Mouse (Mus musculus): ENCODE measurements around the gene Slc38a4. TPM values are rescaled to one million over a fixed set of nuclear protein-coding genes. Genes with fewer than 3 reads are reported as not detected.

Gene Slc38a4
- polyA plus RNA-seq, 1 experiment, result 0.04 TPM

- H3K27me3 ChIP-seq (ENCODE audit: control insufficient read depth, insufficient read depth, insufficient read length), result no peaks in the 10 kb centered on the region
- H3K79me2 ChIP-seq (ENCODE audit: control insufficient read depth, insufficient read depth), result no peaks in the 10 kb centered on the region
- H3K36me3 ChIP-seq (ENCODE audit: control insufficient read depth, insufficient read depth), result no peaks in the 10 kb centered on the region
- no peak overlapping the region for H3ac ChIP-seq (ENCODE audit: control insufficient read depth, insufficient read length)
- no peak overlapping the region for H3K4me3 ChIP-seq
- H3K4me2 ChIP-seq (ENCODE audit: low read depth), result no peak overlapping the region
- TF ChIP-seq MYOG (IDR thresholded peaks at IDR 0.05; ENCODE audit: control insufficient read depth in 1 of 3, insufficient read depth in 1 of 3, insufficient read length in 2 of 3, low read depth in 2 of 3) (no peak), REST (IDR thresholded peaks at IDR 0.05; ENCODE audit: insufficient read depth, insufficient read length) (no peak), USF1 (IDR thresholded peaks at IDR 0.05; ENCODE audit: low read depth) (no peak), SRF (IDR thresholded peaks at IDR 0.05; ENCODE audit: control insufficient read depth, insufficient read length, low read depth) (no peak), MYOD1 (IDR thresholded peaks at IDR 0.05; ENCODE audit: control insufficient read depth in 1 of 3, insufficient read length in 2 of 3, low read depth in 2 of 3) (no peak)
Measured at GRCm38 (mm10) chr15:97028046-97028634, 27.6 kb downstream of the Slc38a4 start.

DNA sequence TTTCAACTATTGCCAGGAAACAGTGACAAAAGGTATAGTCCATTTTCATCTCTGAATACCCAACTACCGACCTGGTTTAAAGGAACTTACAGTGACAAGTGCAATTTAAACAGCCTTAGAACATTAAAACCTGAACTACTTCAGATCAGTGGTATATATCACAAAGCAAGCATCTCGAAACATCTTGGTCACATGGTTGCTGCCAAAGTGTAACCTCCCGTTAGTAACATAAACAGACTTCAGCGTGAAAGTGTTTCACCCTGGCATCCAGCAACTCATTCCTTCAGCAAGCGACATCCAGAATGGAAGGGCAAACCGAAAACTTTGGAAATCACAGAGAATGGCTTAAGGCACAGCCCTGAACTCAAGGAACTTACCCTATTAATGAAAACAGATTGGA lies 29.1 kb downstream of the Slc38a4 start:
- Histone ChIP-seq H3ac (ENCODE audit: control insufficient read depth, insufficient read length) (no peak overlapping the region), H3K79me2 (ENCODE audit: control insufficient read depth, insufficient read depth) (no peaks in the 10 kb centered on the region), H3K27me3 (ENCODE audit: control insufficient read depth, insufficient read depth, insufficient read length) (no peaks in the 10 kb centered on the region), H3K36me3 (ENCODE audit: control insufficient read depth, insufficient read depth) (no peaks in the 10 kb centered on the region), H3K4me3 (no peak overlapping the region), H3K4me2 (ENCODE audit: low read depth) (no peak overlapping the region)
- no peak for TF ChIP-seq TCF12 (IDR thresholded peaks at IDR 0.05; ENCODE audit: insufficient read depth, poor library complexity, severe bottlenecking)
- TF ChIP-seq E2F4 (IDR thresholded peaks at IDR 0.05; ENCODE audit: insufficient read depth), result no peak
- TF ChIP-seq POLR2A (IDR thresholded peaks at IDR 0.05; ENCODE audit: insufficient read length, low read depth), result no peak
- no peak for TF ChIP-seq USF1 (IDR thresholded peaks at IDR 0.05; ENCODE audit: low read depth)
- TF ChIP-seq MAX (IDR thresholded peaks at IDR 0.05; ENCODE audit: low read depth), result no peak
- no peak for TF ChIP-seq CEBPB (IDR thresholded peaks at IDR 0.05; ENCODE audit: insufficient read depth, poor library complexity, severe bottlenecking)

GRCm38 (mm10) chr15:97022764-97023163 lies 33.0 kb downstream of the Slc38a4 start:
- TF ChIP-seq SRF (IDR thresholded peaks at IDR 0.05; ENCODE audit: control insufficient read depth, insufficient read length, low read depth), result no peak
- TF ChIP-seq USF1 (IDR thresholded peaks at IDR 0.05; ENCODE audit: low read depth), result no peak
- TF ChIP-seq CEBPB (IDR thresholded peaks at IDR 0.05; ENCODE audit: insufficient read depth, poor library complexity, severe bottlenecking), result no peak
- TF ChIP-seq MAX (IDR thresholded peaks at IDR 0.05; ENCODE audit: low read depth), result no peak

DNA sequence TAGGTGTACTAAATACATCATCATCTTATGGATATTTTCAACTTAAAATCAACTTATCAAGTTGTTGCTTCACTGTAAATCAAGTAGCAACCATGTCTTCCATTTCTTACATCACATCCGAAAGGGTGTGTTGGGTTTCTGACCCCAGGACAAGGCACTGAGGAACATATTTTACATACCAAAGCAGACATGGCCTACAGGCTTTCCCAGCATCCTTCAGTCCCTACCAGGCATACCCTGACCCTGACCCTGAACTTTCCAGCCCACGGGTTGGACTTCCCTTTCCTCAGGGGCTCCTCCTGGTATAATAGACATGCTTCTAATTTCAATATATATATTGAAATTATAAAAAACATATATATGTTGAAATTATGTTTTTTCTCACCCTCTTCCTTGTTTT lies 33.5 kb downstream of the Slc38a4 start:
- H3K27me3 ChIP-seq (ENCODE audit: control insufficient read depth, insufficient read depth, insufficient read length), result no peaks in the 10 kb centered on the region
- TF ChIP-seq TCF12 (IDR thresholded peaks at IDR 0.05; ENCODE audit: insufficient read depth, poor library complexity, severe bottlenecking) (no peak), E2F4 (IDR thresholded peaks at IDR 0.05; ENCODE audit: insufficient read depth) (no peak), MYOG (IDR thresholded peaks at IDR 0.05; ENCODE audit: control insufficient read depth in 1 of 3, insufficient read depth in 1 of 3, insufficient read length in 2 of 3, low read depth in 2 of 3) (no peak), TCF3 (IDR thresholded peaks at IDR 0.05; ENCODE audit: insufficient read length, low read depth) (no peak), USF1 (IDR thresholded peaks at IDR 0.05; ENCODE audit: low read depth) (no peak), REST (IDR thresholded peaks at IDR 0.05; ENCODE audit: insufficient read depth, insufficient read length) (no peak), SRF (IDR thresholded peaks at IDR 0.05; ENCODE audit: control insufficient read depth, insufficient read length, low read depth) (no peak), POLR2A (IDR thresholded peaks at IDR 0.05; ENCODE audit: insufficient read length, low read depth) (no peak), MAX (IDR thresholded peaks at IDR 0.05; ENCODE audit: low read depth) (no peak), CEBPB (IDR thresholded peaks at IDR 0.05; ENCODE audit: insufficient read depth, poor library complexity, severe bottlenecking) (no peak), MYOD1 (IDR thresholded peaks at IDR 0.05; ENCODE audit: control insufficient read depth in 1 of 3, insufficient read length in 2 of 3, low read depth in 2 of 3) (no peak), POLR2AphosphoS2 (IDR thresholded peaks at IDR 0.05; ENCODE audit: insufficient read length, low read depth) (no peak)
- no peaks in the 10 kb centered on the region for H3K36me3 ChIP-seq (ENCODE audit: control insufficient read depth, insufficient read depth)
- no peak overlapping the region for H3K4me2 ChIP-seq (ENCODE audit: low read depth)
- no peaks in the 10 kb centered on the region for H3K79me2 ChIP-seq (ENCODE audit: control insufficient read depth, insufficient read depth)
- no peak overlapping the region for H3ac ChIP-seq (ENCODE audit: control insufficient read depth, insufficient read length)
- H3K4me3 ChIP-seq, result no peak overlapping the region

More at GRCm38 (mm10) chr15:97022764-97023163, 33.0 kb downstream of the Slc38a4 start:
- Histone ChIP-seq H3K79me2 (ENCODE audit: control insufficient read depth, insufficient read depth) (no peaks in the 10 kb centered on the region), H3K36me3 (ENCODE audit: control insufficient read depth, insufficient read depth) (no peaks in the 10 kb centered on the region), H3K4me2 (ENCODE audit: low read depth) (no peak overlapping the region), H3K4me3 (no peak overlapping the region), H3ac (ENCODE audit: control insufficient read depth, insufficient read length) (no peak overlapping the region), H3K27me3 (ENCODE audit: control insufficient read depth, insufficient read depth, insufficient read length) (no peaks in the 10 kb centered on the region)

DNA sequence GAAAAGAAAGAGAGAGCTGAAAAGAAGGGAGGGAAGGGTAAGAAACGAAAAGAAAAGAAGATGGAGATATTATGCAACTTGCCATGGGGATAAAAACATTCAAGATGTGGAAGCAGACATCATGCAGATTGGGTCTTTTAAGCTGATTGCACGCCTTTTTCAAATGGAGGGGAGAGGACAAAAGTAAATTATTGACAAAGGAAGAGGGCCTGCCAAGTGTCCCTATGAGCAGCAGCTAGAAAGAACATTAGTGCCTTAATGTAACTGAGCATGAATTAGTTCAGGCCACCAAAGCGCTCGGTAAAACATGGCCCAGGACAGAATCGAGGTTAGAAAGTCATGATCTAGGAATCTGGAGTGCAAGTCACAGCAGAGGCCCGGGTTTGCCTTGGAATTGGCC lies 35.5 kb downstream of the Slc38a4 start:
- no peak overlapping the region for H3K4me2 ChIP-seq (ENCODE audit: low read depth)
- no peaks in the 10 kb centered on the region for H3K27me3 ChIP-seq (ENCODE audit: control insufficient read depth, insufficient read depth, insufficient read length)
- no peaks in the 10 kb centered on the region for H3K79me2 ChIP-seq (ENCODE audit: control insufficient read depth, insufficient read depth)
- H3K4me3 ChIP-seq, result no peak overlapping the region
- no peaks in the 10 kb centered on the region for H3K36me3 ChIP-seq (ENCODE audit: control insufficient read depth, insufficient read depth)
- H3ac ChIP-seq (ENCODE audit: control insufficient read depth, insufficient read length), result no peak overlapping the region
- TF ChIP-seq TCF12 (IDR thresholded peaks at IDR 0.05; ENCODE audit: insufficient read depth, poor library complexity, severe bottlenecking) (no peak), MYOG (IDR thresholded peaks at IDR 0.05; ENCODE audit: control insufficient read depth in 1 of 3, insufficient read depth in 1 of 3, insufficient read length in 2 of 3, low read depth in 2 of 3) (no peak), E2F4 (IDR thresholded peaks at IDR 0.05; ENCODE audit: insufficient read depth) (no peak), TCF3 (IDR thresholded peaks at IDR 0.05; ENCODE audit: insufficient read length, low read depth) (no peak), POLR2AphosphoS2 (IDR thresholded peaks at IDR 0.05; ENCODE audit: insufficient read length, low read depth) (no peak)

Measured in myocyte (in vitro differentiated cells).